Mouse (Mus musculus) liver, embryonic 14.5 days (tissue): ENCODE data around the gene Aspdh.
A peak's percentile ranks its signal among the peaks of the same experiment; 100 is the strongest.

Experiments used
- CTCF ChIP-seq: IDR thresholded peaks from 2 replicates; pipeline ENCODE4 v1.5.1; 2016; ENCODE audit warnings: antibody characterized with exemption, low read depth, control low read depth
- EP300 ChIP-seq: IDR thresholded peaks from 2 replicates; pipeline ENCODE4 v1.6.1; 2016; ENCODE audit warnings: antibody characterized with exemption, low read depth

DNA sequence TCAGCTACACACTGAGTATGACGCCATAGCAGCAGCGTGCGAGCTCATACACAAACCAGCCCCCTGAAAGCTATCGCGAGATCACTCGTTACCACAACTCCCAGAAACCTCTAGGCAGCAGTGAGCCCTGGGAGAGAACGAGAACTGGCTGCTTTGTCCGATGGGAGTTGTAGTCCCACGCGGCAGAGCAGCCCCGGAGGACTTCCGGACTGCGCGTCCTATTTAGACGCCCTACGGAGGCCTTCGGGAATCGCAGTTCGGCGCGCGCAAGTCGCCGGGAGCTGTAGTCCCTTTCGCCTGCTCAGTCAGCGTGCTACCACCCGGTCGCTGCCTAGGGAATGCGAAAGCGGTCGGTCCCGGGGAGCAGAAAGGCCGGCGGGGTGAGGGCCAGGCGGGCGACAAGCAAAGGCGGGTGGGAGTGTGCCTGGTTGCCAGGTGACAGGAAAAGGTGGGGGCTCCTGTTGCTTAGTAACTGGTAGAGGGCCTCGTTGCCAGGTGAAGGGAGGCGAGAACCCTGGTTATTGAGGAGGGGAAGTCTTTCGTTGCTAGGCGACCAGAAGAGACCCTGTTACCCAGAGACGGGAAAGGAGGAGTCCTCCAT, 2.7 kb downstream of the Aspdh start, which contains the start of gene Josd2:
- TF ChIP-seq CTCF (no peak), EP300 (peak; percentile 64)
